Mouse (Mus musculus): ENCODE results near the gene Igf1.

DNA sequence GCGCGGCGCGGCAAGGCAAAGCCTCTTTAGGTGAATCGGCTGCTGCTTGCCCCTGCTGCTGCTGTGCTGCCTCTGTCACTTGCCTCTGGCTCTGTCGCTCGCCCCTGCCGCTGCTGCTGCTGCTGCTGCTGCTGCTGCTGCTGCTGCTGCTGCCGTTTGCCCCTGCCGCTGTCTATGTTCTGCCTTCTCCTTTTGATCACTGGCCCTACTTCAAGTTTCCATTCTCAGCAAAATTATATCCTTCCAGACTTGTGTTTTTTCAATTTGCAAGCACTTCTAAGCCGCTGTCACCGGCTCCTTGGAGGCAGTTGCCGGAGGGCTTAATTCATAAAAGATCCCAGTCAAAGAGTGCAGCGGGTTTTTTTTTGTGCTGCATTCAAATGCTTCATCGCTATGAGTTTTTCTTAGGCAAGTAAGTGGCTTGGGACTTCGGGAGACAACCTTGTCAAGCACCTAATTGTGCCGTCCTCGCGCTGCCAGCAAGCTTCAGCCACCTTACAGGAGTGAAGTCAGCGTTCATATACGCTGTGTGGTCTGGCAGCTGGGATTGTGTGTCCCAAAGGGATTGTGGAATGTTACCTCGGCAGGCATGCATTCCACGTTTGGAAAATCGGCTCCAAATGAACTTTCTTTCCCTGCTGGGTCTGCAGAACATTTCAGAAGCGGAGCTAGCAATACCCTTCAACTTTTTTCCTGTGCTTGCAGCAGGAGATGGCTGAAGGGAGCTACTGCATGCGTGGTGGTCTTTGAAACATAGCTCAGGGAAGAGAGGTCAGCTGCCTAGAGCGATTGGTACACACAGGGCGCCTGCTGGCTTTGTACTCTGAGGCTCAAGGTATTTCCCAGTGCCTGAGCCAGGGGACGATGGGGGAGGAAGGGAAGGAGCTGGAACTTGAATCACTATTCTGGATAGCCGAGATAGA lies 2.4 kb downstream of the Igf1 start:
- TF ChIP-seq GATA1 (IDR thresholded peaks at IDR 0.05; ENCODE audit: borderline replicate concordance, low read length): no peak
- TF ChIP-seq FLI1 (IDR thresholded peaks at IDR 0.05; ENCODE audit: low read length): no peak

All from megakaryocyte, embryonic 14.5 days (primary cell).